Mouse (Mus musculus) gastrocnemius, adult 8-10 months (tissue): ENCODE results near the gene Iqca. TPM values are rescaled to one million over a fixed set of nuclear protein-coding genes. Genes with fewer than 3 reads are reported as not detected.

Experiments
- DNase-seq, 2 experiments: peaks; one replicate each; pipeline ENCODE4 v3.0.0; 2022; ENCODE audit warnings: low spot score in 2 of 2
- total RNA-seq, 4 experiments: library from RNA; stranded (reverse); gene quantifications; 2 replicates each; pipeline ENCODE4 v1.2.4; 2022

The Iqca gene
- total RNA-seq, 4 experiments from 2014 or later: not detected

DNA sequence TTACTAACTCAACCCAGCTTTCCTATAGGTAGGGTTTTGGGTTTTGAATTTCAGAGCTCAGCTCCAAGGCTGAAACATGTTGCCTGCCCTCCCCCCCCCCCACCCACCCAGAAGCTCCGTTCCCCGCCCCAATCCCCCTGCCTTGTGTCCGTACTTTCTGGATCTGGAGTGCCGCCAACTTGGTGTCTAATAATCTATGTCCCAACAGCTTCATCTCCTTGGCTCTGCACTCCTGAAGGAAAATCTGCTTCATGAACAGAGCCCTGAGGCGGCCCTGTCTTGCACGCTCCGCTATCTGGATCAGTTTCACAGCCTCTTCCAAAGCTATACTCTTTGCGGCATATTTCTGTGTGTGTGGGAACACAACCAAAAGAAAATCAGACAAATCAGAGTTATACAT lies 13.5 kb downstream of the Iqca start:
- DNase-seq: no peak

DNA sequence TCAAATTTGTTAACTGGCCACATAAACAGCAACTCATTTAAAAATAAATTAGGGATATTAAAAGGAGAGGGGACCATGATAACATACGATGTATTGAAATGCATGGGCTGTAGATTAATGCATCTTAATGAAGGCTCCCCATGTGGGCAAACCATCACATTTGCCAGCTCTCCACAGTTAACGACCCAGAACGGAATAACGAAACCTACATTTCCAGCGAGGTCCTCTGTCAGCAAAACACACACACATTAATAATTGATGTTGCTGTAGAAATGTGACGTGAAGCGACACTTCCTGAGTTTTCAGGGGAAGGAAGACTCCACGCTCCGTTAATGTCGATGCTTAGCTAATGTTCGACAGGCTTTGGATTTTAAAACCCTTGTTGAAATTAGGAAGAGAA lies 20.8 kb downstream of the Iqca start:
- no peak for DNase-seq

DNA sequence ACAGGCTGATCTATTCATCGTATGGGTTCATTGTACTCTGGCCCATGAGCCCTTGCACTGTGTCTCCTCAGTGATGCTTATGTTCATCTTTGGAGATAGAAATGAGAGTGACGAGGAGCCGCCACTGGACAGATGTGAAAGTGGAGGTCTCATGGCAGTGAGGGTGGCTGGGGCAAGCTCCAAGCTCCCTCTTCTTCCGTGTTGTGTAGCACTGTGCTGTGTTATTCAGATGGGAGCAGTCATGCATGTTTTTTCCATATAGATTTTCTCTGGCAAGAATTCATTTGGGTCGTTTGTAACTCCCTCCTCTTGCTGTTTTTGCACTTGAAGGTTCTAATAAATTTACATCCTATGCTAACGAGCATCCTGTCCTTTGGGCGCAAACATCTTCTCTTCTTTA lies 21.2 kb downstream of the Iqca start:
- no peak for DNase-seq

DNA sequence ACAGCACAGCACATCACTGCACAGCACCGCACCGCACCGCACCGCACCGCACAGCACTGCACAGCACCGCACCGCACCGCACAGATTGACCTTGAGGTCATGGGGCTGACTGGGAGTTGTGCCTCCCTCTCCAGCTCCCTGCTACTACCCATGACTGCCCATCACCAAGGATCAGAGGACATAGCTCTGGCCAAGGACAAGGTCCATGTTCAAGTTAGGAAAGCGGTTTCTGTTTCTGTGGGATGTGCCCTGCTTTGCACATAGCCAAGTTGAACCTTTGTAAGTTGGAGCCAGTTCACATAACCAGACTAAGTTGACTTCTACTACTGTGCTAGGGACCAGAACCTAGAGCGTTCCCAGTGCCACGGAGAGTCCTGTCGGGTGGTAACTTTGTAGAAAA lies 28.6 kb downstream of the Iqca start:
- no peak for DNase-seq

DNA sequence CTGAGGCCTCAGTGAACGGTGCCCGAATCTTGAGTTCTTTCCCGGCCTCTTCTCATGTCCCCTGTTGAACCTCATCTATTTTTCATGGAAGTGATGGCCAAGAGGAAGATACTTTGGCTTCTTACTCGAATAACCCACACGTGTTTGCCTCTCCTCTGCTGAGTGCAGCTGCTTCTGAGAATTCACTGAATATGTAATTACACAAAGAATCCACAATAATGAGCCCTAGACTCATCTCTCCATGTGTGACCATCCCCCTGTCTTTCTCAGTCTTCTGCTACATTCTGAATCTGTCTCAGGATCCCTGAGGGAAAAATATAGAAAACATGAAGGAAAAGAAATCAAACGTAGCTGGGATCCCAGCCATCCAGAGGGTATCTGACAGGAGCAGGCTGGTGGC lies 32.5 kb downstream of the Iqca start:
- no peak for DNase-seq

DNA sequence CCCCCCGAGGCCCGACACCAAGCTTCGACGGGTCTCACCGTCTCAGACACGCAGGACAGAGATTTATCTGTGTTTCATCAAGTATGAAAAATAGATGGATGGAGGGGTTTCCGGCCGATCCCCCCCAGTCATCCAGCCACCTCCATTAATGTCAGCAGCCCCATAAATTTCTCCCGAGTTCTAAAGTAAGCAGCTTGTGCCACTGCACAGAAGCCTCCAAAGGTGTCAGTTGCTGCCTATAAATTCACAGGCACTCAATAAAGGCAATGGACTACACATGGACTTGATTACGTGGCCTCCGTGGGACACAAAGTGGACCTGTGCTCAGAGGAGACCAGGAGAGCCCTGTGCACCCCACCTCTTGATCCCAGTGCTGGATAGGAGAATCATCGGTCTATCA lies 34.0 kb downstream of the Iqca start:
- no peak for DNase-seq

DNA sequence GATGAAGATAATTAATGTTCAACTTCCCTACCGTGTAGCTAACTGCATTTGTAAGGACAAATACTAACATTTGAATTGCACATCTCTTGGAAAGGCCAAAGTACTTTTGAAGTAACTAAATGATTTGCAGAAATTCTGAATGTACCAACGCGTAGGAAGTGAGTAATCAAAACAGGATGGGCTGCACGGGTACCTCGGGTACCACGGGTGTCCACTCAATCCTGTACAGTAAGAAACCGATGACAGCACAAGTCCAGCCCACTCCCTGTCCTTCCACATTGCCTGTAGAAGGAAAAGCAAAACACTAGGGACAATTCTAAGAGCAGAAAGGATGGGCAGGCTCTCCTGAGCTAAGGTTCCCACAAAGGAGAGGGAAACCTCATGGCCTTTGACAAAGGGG lies 36.0 kb downstream of the Iqca start:
- DNase-seq: no peak

DNA sequence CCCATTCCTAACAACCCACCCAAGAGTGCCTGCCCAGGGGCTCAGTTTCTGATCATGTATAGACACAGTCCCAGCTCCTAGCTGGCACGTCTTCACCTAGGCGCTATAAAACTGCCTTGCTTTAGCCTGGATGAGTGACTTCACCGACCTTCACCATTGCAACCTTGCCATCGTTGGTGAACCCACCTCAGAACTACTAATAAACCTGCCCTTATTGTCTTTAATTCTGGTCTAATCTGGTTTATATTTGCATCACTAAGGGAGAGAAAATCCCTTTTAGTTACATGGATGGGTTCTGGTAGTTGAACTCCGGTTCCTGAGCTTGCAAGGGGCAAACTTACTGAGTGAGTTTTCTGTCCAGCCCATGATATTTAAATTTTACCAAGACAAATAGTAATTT lies 38.6 kb downstream of the Iqca start:
- DNase-seq: no peak

DNA sequence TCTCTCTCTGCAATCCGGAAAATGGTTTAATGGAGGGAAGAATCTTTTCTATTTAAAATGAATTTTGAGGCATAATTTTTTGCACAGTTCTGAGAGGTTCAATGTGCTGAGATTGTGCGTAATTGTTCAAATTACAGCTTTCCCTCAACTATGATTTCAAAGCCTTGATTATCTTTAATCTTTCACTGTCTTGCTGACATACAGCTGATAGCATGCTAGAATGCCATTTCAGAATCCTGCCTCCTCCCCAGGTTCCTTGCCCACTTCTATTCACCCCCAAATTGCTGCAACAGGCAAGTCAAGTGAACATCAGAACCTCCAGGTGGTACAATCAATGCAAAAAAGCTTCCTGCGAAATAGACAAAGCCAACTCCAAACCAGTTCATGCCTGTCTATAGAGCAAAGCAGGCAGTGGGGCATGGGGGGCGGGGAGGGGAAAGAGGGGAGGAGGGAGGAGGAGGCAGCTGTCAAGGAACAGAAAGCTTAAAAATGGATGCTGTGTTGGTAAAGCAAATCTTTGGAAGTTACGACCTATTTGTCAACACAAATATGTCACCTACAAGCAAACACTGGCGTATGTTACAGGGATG lies 39.5 kb downstream of the Iqca start:
- DNase-seq: no peak

DNA sequence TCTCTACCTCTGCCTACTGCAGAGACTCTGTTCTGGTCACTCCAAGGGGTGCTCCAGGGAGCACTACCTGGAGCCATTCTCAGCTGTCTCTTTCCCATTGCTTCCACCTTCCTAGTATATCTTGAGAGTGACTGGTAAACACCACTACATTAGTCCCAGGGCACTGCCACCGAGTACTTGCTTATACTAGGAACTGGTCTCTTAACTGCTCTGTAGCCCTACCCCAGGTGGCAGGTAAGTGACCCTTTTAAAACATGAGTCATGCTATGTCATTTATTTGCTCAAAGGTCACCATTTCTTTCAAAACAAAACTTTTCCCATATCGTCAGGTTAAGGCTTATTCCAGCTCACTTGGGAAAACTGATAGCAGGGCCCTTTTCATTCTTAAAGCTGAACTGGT lies 40.5 kb downstream of the Iqca start:
- no peak for DNase-seq

DNA sequence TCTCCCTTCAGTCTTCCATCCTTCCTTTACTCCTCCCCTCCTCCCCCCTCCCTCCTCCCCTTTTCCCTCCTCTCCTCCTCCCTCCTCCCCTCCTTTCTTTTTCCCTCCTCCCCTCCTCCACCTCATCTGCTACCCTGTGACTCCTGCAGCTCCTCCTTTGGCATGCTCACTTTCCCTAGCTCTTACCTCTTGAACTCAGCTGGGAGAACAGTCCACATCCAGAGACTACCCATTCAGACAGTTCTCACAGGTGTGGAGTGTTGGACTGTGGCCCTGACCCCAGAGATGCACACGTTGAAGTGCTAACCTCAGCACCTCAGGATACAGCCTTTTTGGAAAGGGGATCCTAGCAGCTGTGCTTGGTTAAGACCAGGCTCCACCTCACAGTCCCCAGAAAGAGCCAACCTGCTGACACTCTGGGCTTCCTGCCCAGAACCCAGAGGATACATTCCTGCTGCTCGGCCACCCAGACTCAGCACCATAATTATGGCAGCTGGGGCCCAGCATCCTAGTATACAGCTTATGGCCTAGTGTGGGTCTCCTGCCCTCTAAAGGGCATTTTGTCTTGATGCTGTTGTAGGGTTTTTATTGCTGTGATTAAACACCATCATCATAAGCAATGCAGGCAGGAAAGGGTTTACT lies 41.9 kb downstream of the Iqca start:
- DNase-seq: peak; percentile 16 to 42

DNA sequence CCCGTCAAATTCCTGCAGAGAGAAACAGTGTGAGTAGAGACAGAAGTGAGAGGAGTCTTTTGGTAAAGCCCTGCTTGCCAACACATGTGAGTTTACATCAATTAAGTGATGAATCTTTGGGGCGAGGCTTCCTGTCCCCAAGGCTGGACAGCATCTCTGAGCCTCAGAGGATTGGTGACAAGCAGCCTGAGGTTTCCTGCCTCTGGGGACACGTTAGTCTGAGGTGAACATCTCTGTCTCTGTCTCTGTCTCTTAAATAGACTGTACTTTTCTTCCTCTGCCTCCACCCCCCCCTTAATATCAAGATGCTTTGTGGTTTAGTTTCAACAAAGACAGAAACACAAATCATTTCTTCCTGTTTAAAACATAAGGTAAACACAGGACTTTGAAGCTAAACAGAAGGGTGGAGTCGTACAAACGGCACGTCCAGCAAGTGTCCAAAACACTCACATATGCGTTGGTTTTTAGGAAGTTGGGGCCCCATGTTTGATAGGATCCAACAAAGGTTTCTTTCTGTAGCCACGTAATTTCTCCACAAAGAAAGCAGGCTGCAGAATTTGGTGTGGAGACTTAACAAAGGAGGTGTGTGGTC lies 49.2 kb downstream of the Iqca start:
- DNase-seq: no peak

DNA sequence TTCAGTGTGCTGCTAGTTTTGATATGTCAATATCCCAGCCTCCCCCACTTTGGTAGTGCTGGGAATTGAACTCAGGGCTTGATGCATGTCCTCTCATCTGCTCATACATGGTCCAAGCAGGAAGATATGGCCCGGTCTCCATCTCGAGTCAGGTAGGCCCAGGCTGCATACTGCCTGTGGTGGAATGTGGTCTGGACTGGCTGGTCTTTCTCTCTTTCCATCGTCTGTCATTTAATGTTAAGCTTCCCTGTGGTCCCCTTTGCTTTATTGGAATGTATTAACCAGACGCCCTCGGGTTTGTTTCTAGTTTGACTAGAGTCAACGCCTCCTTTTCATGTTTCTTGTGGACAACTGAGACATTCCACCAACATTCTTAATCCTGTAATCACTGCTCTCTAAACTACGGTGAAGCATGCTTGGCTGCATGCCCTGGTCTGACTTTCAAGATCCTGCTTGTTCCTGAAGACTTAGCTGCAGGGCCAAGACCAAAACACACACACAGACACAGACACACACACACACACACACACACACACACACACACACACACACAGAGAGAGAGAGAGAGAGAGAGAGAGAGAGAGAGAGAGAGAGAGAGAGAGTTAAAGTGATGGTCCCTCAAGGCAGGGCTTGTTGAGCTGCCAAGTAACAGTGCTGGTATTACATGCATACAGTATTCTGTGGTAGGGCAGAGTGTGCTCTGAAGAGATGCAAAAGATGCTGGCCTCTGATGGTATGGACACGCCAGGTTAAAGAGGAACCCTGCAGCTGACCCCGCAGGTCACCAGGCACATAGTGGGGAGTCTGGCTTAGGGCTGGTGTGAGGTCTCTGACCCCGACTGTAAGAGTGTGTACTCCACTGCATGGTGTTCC lies 52.6 kb downstream of the Iqca start:
- DNase-seq: no peak

DNA sequence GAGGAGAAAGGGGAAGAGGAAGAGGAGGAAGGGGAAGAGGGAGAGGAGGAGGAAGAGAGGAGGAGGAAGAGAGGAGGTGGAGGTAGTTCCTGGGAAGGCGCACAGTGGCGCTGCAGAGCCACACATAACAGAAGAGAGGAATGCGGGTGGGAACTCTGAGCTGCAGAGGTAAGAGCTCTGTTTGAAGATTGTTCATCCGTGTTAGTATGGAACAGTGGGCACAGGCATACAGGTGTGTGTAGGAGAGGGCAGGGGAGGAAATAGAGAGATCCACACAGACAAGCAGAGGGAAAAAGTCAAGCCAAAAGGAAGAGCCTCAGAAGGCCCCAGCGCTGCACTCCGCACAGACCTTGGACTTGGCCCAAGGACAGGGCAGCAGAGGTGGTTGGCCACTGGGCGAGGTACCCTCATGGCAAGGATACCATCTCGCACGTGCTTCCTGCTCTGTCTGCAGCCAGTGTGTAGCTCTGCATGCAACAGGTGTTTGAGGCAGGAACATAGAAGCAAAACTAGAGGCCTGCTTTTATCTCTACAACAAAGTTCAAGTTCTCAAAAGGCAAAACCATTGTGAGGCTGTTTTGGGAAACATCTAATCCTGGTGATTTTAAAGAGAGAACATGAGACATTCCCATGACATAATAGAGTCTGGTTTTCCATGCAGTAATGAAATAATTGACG lies 60.2 kb downstream of the Iqca start:
- no peak for DNase-seq

DNA sequence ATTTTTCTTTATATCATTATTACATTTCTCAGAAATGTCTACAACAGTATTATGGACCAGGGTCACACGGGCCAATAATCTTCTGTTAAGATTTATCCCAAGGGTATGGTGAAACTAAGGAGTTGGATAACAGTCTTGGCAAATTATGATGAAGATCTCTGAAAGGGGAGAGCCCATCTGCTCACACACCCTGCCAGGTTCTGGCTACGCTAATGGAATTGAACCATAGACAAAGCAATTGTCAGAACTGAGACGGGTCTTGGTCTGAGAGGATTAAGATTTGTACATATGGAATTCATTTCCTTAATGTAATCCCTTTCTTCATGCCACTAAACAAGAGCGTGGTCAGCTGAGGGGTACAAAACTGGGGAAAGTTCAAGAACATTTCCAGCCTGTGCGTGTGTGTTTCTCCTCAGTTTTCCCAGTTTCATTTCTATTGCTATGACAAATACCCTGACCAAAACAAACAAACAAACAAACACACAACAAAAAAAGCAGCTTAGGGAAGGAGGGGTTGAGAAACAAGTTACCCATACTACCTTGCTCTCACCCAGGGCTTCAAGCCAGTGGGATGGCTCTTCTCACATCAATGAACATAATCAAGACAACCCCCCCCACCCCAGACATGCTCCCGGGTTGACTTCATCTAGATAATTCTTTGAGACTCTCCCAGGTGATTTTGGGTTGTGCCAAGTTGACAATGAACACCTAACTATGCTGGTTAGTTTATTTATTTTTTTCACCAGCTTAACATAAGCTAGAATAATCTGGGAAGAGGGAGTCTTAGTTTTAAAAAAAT lies 64.8 kb downstream of the Iqca start:
- DNase-seq: no peak

DNA sequence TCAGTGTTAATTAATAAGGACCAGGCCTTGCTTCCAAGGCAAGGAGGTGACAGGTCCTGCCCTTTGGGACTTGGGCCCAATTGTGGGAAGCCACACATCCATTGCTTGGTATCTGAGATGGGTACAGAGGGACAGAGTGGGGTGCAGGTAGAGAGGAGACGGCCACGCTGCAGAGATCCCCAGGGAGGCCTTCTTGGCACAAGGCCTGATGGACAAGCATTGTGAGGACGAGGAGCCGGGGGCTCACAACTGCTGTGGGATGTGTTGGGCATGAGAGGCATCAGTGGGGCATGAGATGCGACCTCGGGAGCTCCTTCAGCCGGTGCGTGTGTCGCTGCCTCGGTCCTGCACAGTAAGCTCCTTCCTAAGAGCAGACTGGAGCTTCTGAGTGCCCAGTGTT lies 66.7 kb downstream of the Iqca start:
- DNase-seq: no peak

DNA sequence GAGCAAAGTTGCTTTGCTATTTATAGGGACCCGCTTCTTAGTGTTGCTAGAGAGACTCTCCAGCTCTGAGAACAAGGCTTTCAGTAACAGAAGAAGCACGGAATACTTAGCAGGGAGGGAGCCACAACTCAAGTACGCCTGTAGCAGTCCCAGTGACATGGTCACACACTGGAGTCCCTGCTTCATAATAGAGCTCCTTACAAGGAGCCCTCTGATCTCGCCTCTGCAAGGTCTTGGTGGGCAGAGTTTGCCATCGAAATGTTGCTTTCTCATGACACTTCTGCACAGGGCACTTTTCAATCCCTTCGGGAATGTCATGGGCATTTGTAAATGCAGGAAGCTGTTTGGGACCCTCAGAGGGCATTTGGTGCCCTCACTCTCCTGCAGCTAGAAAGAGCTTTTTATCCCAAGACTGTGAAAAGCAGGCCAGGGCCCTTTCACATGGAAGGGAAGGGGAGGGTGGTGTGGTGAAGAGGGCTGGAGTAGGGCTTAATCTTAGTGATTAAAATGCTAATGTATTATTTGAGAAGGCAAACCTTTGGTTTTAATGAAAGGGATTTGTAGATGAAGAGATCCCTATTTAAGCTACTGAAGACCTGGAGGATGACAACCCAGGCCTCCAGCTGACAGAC lies 67.6 kb downstream of the Iqca start:
- DNase-seq: no peak

DNA sequence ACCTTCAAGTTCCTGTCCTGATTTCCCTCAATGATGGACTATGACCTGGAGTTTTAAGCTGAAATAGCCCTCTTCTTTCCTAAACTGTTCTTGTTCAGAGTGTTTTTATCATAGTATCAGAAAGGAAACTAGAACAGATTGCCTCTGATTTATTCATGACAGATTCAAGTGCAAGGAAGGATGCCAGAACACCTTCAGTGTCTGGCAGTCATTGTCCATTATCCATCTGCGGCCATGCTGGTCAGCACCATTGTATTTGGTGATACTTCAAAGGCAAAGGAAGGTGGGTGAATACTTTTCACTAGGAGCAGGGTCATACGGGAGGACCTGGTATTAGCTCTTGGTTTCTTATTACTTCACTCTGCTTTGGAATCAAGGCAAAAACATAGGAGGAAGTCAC lies 76.9 kb downstream of the Iqca start:
- no peak for DNase-seq

DNA sequence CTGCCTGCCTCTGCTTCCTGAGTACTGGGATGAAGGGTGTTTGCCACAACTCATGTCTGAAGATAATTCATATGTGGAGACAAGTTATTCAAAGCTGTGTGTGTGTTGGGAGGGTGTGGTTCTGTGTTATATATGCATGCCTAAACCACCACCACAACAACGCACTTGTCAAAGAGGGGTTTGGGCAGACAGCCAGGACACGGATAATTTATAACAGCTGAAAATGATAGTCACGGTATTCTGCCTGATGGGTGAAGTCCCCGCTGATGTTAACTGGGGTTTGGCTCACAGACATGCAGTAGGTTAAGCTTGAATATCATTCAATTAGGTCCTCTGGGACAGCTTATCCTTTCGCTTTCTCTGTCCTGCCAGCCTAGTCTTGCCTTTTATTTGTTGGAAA lies 78.4 kb downstream of the Iqca start:
- no peak for DNase-seq

DNA sequence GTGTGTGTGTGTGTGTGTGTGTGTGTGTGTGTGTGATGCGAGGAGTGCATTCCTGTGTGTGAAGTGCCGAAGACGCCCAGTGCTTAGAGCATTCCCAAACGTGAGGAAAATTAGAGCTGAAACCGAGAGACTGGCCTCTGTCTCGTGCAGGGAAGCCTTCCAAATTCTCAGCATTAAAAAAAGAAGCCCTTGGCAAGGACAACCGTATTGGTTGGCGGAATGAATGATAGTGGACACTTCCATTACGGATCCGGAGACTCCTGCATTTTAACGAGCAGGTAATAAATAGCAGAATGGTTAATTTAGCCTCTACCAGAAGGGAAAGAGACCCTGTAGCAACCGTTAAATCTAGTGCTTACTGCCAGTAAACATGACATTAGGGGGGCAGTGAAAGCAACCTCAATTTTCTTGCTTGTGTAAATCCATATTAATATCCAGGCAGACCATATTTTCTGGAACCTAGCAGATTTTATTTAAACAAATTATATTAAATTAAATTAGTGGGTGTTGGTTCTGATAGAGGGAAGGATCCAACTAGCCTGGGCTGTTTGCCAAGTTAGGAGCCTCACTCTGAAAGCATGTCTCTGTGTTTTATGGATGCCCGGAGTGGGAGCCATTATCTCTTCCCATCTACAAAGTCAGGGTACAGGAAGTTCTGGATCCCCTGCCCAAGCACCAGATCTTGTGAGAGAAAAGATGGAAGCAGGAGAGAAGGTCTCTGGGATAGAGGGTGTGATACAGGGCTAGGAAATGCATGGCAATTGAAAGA lies 81.2 kb downstream of the Iqca start:
- no peak for DNase-seq
